Mouse (Mus musculus) ES-E14 (cell line): ENCODE data around the gene Hectd2. TPM values are rescaled to one million over a fixed set of nuclear protein-coding genes. Genes with fewer than 3 reads are reported as not detected.

ENCODE experiments used
- DNase-seq: peaks from one replicate; pipeline ENCODE4 v3.0.0-alpha.2; 2013; ENCODE audit warnings: low read depth, low spot score
- H3K27ac ChIP-seq: 2 replicates; pipeline ENCODE4 v1.5.1; 2012; ENCODE audit warnings: low read depth, mild to moderate bottlenecking, low read length, moderate library complexity, mixed read lengths; ENCODE audit not compliant: poor library complexity, insufficient read depth, severe bottlenecking
- H3K36me3 ChIP-seq: 2 replicates; pipeline ENCODE4 v1.6.1; 2012; ENCODE audit warnings: mild to moderate bottlenecking, low read length, moderate library complexity, mixed read lengths; ENCODE audit not compliant: control insufficient read depth, poor library complexity, insufficient read depth, severe bottlenecking
- H3K4me1 ChIP-seq, 2 experiments: fragments of 150-350 bp in 1 of 2; sonication (generic) in 1 of 2; 2 replicates each; pipeline ENCODE4 v1.6.1; 2012; ENCODE audit warnings: low read length in 2 of 2, mild to moderate bottlenecking in 1 of 2, mixed read lengths in 1 of 2; ENCODE audit not compliant: control insufficient read depth in 2 of 2, insufficient read depth in 2 of 2, poor library complexity in 1 of 2
- H3K4me3 ChIP-seq, 2 experiments: fragments of 150-350 bp in 1 of 2; sonication (generic) in 1 of 2; 2 replicates each; pipeline ENCODE4 v1.5.1; 2012; ENCODE audit warnings: low read length in 2 of 2, low read depth in 1 of 2, mild to moderate bottlenecking in 1 of 2, mixed read lengths in 1 of 2; ENCODE audit not compliant: insufficient read depth in 1 of 2, poor library complexity in 1 of 2, severe bottlenecking in 1 of 2
- H3K9ac ChIP-seq: 2 replicates; pipeline ENCODE4 v1.6.1; 2012; ENCODE audit warnings: low read depth, mild to moderate bottlenecking, low read length, mixed read lengths; ENCODE audit not compliant: poor library complexity, insufficient read depth, severe bottlenecking
- H3K9me3 ChIP-seq: fragments of 150-350 bp; sonication (generic); 2 replicates; pipeline ENCODE4 v1.6.1; 2012; ENCODE audit warnings: low read depth, mild to moderate bottlenecking, low read length; ENCODE audit not compliant: control insufficient read depth, insufficient read depth
- CHD2 ChIP-seq: IDR thresholded peaks from 2 replicates; pipeline ENCODE4 v1.6.1; 2014; ENCODE audit warnings: mild to moderate bottlenecking, low read depth, low read length, inconsistent platforms
- HCFC1 ChIP-seq: IDR thresholded peaks from 2 replicates; pipeline ENCODE4 v1.6.1; 2012; ENCODE audit warnings: low read length, inconsistent platforms, borderline replicate concordance; ENCODE audit not compliant: insufficient read depth
- MAFK ChIP-seq: IDR thresholded peaks from 2 replicates; pipeline ENCODE4 v1.6.1; 2014; ENCODE audit warnings: mild to moderate bottlenecking, low read depth, low read length, inconsistent platforms; ENCODE audit not compliant: insufficient read depth
- ZC3H11A ChIP-seq: IDR thresholded peaks from 2 replicates; pipeline ENCODE4 v1.6.1; 2012; ENCODE audit warnings: low read depth, mild to moderate bottlenecking, inconsistent platforms, low read length, borderline replicate concordance
- ZNF384 ChIP-seq: IDR thresholded peaks from 2 replicates; pipeline ENCODE4 v1.6.1; 2012; ENCODE audit warnings: low read depth, low read length, inconsistent platforms
- in situ Hi-C, 2 experiments: fragments of 600-800 bp; cut with MboI; formaldehyde crosslinking; loops; one replicate each; pipeline ENCODE4 v1.15.1; 2025; ENCODE audit warnings: low sequenced_read_pairs in 2 of 2, inconsistent platforms in 1 of 2; ENCODE audit not compliant: unreplicated experiment in 2 of 2
- total RNA-seq: library from RNA; depleted of rRNA; stranded (reverse); fragments of 300-350 nt; gene quantifications from 2 replicates; pipeline ENCODE4 v1.2.3, GENCODE M21; 2012

The Hectd2 gene
- total RNA-seq, 1 experiment, result 2.3 TPM

DNA sequence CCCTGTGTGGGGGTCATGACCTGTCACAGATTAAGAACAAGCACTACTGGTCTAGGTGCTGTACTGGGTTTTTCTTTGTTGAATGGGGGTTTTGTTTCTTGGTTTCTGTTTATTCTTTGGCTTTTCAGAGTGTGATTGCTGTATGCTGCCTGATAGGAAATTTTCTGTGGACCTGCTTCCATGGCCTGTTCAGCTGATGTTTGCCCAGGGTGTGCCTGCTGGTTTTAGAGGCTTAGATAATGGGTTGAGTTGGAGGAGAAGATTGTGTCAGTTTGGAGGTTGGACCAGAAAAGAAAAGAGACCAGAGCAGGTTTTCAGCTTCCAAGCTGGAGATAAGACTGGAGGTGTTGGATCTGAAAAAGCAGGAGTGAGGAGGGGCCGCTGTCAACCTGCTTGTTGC, 40.0 kb downstream of the Hectd2 start:
- in situ Hi-C loops, result no loop called here
- no peaks in the 10 kb centered on the region for H3K36me3 ChIP-seq
- DNase-seq, result no peak
- H3K27ac ChIP-seq, result no peak overlapping the region
- H3K9ac ChIP-seq, result no peak overlapping the region
- no peaks in the 10 kb centered on the region for H3K9me3 ChIP-seq
- TF ChIP-seq ZNF384 (no peak), ZC3H11A (no peak)
- no peak overlapping the region for H3K4me3 ChIP-seq
- no peaks in the 10 kb centered on the region for H3K4me1 ChIP-seq

DNA sequence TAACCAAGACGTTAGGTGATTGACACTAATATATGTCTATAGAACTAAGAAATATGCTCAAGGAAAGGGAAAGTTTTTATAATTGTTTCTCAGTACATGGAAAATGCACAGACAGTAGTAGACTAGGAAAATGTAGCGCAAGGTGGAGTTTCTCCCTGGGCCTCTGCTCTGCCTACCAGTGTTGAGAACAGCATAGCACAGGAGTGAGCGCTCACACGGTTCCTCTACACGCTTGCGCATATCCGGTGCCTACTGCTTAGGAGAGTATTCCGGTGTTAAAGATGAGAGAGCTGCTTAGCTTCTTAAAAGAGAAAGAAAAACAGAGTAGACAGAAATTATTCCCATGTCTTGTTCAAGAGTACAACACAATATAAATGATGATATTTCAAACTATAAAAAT, 47.4 kb downstream of the Hectd2 start:
- no peaks in the 10 kb centered on the region for H3K4me1 ChIP-seq
- no peak overlapping the region for H3K9ac ChIP-seq
- H3K4me3 ChIP-seq, result no peak overlapping the region
- H3K9me3 ChIP-seq, result no peaks in the 10 kb centered on the region
- H3K27ac ChIP-seq, result no peak overlapping the region
- in situ Hi-C loops, result no loop called here
- no peak for TF ChIP-seq ZNF384
- TF ChIP-seq CHD2, result no peak
- TF ChIP-seq ZC3H11A, result no peak
- no peak for TF ChIP-seq HCFC1
- no peak for TF ChIP-seq MAFK
- no peaks in the 10 kb centered on the region for H3K36me3 ChIP-seq
- DNase-seq, result no peak

DNA sequence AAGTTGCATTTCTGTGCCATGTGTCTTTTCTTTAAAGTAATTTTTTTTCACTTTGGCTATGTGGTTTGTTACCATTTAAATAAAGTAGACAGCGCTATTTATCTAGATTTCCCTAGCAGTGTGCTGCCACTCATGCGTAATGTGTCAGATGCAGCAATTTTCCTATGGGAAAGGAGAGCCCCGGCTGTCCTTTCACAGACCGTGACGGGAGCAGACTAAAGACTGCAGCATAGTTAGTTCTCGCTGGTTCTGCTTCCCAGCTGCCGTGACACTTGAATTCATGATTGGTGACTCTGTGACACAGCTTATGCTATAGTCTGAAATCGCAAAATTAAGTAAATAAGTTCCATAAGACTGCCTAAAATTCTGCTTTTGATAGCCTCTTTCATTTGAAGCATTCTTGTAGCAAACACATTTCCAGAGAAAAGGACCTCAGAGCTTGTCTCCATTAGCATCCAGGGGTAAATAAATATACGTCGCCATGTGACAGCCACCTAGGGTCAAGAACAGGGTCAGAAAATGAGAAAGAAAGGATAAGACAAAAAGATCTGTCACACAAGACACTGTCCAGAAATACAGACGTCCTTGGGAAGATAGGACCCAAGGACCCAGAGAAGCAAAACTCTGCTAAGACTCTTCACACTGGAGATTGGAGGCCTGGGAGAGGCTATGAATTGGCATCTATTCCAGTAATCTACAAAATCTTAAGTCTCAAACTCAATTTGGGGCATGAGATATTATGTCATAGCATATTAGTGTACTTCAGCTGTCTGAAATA, 48.3 kb downstream of the Hectd2 start:
- Histone ChIP-seq H3K4me3 (no peak overlapping the region), H3K27ac (no peak overlapping the region), H3K36me3 (no peaks in the 10 kb centered on the region), H3K9ac (no peak overlapping the region), H3K9me3 (no peaks in the 10 kb centered on the region), H3K4me1 (no peaks in the 10 kb centered on the region)
- no peak for DNase-seq
- in situ Hi-C loops, result no loop called here
- no peak for TF ChIP-seq CHD2
- no peak for TF ChIP-seq ZNF384
- TF ChIP-seq MAFK, result no peak
- TF ChIP-seq HCFC1, result no peak
- no peak for TF ChIP-seq ZC3H11A

DNA sequence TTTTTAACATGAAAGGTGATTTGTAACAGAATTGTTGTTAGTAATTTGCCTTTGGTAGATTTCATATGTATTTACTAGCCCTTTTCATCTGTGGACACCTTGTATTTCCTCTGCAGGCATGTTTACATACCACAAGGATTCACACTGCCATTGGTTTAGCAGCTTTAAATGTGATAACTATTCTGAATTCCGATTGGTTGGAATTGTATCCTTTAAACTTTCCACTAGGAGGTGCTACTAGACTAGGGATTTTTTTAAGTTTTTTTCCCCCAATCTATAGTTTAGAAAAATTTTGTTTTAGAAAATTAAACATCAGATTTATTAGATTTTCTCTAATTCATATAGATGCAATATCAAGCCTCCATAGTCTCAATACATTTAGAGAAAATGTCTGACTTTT, 51.8 kb downstream of the Hectd2 start:
- no peak for DNase-seq

DNA sequence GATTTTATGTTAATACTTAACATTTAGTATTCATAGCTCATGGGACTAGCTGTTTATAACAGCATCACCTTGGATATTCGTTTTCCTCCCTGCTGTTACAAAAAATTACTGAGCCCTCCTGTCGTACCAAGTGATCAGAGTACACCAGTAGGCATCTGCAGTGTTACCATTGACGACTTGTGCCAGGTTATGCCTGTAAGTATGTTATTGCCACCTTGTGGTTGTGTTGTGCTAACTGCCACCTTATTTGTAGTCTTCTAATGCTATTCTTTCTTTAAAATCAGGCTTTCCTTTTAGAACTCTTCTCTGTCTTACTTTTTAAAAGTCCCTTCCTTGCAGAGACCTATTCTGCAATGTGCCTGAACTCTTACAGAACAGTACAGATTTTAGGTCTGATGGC, 54.8 kb downstream of the Hectd2 start:
- Histone ChIP-seq H3K9me3 (no peaks in the 10 kb centered on the region), H3K4me1 (no peaks in the 10 kb centered on the region), H3K36me3 (no peaks in the 10 kb centered on the region), H3K27ac (no peak overlapping the region), H3K9ac (no peak overlapping the region), H3K4me3 (no peak overlapping the region)
- DNase-seq, result no peak
- TF ChIP-seq HCFC1, result no peak
- TF ChIP-seq CHD2, result no peak
- TF ChIP-seq MAFK, result no peak
- no peak for TF ChIP-seq ZNF384
- TF ChIP-seq ZC3H11A, result no peak
- in situ Hi-C loops, result no loop called here

More for the DNA sequence above, 51.8 kb downstream of the Hectd2 start:
- no peak for TF ChIP-seq CHD2
- no peak for TF ChIP-seq MAFK
- no peak for TF ChIP-seq ZNF384
- TF ChIP-seq HCFC1, result no peak
- TF ChIP-seq ZC3H11A, result no peak
- Histone ChIP-seq H3K4me3 (no peak overlapping the region), H3K9me3 (no peaks in the 10 kb centered on the region), H3K4me1 (no peaks in the 10 kb centered on the region), H3K9ac (no peak overlapping the region), H3K27ac (no peak overlapping the region), H3K36me3 (no peaks in the 10 kb centered on the region)
- in situ Hi-C loops, result no loop called here
